Mouse (Mus musculus): ENCODE measurements at regions not wholly inside any gene's neighbourhood (a gene's known extent, or its start where the extent isn't known, plus 50 kb on each side); places are given as distances from the start of the nearest gene placed in this dataset.

DNA sequence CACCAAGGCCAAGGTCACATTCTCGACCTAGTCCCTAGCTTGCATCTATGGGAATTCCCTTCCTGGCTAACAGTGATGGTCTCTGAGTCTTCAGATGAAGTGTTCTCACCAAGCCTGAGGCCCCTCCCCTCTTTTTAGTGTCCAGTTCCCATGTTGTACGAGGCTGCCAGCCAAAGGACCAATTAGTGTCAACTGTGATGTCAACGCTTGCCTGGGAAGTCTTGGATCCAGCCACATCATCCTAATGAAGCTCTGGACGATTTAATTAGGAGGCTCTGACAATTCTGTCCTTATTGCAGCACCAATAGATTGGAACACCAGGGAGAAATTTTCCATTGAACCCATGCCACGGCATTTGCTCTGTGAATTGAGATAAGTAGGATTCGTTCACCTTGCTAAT is 202.4 kb upstream of the Gm6657 start:
- no peak for DNase-seq

DNA sequence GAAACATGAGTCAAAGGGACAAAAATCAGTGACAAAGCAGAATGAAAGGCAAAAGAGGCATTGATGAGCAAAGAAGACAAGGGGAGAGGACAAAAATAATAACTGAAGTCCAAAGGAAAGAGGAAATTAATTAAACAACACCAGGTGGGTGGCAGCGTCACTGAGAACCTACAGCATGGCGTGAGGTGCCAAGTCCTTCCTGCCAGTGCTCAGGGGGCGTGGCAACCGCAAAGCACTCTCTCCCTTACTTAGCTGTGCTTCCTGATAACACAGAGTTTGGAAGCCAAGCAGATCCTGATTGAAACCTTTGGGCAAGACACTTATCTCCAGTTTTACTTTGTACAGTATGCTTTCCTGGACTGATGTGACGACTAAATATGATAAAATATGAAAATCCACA is 199.9 kb upstream of the Gm6657 start:
- DNase-seq, result no peak

DNA sequence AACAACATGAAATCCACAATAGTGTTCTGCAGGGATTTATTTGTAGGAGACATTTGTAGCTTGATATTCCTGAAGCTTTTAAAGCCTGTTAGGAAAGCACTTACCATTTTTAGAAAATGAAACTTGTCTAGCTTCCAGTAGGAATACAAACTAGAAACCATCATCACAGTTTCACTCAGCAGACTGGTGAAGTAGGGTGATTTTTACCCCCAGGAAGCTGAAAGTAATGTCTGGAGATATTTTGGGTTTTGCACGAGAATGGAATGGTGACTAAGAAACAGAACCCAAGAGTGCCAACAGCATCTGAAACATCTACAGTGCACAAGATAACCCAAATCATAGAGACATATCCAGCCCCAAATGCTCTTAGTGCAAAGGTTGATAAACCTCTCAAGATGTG is 196.1 kb upstream of the Gm6657 start:
- no peak for DNase-seq

DNA sequence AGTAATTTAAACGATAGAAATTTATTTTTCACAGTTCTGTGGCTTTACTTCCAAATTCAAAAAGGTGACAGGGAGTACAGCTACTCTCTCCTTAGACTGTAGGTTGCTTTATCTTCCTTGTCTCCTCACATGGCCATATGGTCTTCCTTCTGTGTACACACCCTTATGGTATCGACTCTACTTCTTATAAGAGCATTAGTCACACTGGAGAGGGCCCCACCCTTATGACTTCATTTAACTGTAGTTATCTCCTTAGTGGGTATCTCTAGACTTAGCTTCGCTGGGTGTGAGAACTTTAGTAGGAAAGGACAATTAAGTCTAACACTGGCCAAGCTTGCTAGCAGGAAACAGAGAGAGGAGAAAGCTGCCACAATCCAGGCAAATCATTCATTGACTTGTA is 193.6 kb upstream of the Gm6657 start:
- DNase-seq, result no peak

DNA sequence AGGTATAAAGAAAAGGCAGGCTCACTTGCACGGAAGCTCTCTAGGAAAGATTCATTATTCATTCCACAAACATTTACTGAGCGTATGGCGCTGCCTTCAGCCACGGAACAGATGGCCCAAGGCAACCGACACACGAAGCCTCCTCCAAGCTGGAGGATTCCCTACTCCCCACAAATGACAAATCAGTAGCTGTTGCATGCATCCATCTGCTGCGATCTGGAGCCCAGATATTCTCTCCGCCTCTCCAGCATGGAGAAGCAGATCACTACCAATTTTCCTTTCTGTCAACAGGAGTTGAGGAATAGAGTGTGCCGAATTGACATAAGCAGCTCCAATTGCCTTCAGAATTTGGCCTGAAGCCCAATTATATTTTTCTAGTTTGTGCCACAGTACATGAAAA is 192.2 kb upstream of the Gm6657 start:
- DNase-seq, result no peak

DNA sequence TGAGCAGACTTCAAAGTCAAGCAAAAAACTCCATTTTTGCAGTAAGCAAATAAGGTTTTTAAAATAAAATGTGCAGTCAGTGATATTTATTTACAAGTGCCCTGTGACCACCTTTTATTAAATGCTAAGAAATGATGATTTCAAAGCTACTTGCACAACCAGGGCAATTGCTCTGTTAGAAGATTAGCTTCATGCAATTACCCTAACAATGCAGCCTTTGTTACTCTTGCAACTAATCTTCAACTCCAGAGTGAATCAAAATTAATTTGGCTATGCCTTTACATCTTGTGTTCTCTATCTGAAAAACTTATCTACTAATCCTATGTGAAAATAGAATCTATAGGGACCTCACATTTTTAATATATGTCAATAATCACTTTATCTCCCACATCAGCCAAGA is 160.3 kb upstream of the Gm6657 start:
- no peak for DNase-seq

DNA sequence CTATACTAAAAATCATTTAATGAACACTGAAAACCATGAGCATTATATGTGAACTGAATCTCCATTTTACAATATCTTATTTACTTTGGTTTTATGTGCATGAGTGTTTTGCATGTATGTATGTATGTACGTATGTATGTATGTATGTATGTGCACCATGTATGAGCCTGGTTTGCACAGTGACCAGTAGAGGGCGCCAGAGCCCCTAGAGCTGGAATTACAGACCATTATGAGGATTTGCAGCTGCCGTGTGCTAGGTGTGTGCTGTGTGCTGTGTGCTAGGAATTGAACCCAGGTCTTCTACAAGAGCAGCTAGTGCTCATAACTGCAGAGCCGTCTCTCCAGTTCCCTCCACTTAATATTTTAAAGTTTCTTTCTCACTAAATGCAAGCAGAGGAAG is 147.5 kb upstream of the Gm6657 start:
- no peak for DNase-seq

DNA sequence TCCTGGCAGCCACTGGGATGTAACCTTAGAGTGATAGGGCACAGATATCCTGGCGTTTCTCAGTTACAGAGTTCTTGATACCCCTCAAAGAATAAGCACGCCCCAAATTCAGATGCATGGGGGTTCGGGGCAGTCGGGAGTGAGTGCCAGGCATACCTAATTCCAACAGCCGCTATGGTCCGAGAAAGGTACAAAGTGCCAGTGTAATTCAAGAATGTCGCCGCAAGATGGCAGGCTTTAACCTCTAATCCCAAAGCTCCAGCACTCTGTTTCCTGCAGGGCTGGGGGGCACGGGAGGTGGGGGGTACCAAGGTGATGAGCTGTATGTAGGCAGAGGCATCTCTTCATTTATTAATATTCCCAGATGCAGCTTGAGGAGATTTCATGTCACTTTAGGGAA is 138.1 kb upstream of the Gm6657 start:
- DNase-seq, result peak; percentile 63

DNA sequence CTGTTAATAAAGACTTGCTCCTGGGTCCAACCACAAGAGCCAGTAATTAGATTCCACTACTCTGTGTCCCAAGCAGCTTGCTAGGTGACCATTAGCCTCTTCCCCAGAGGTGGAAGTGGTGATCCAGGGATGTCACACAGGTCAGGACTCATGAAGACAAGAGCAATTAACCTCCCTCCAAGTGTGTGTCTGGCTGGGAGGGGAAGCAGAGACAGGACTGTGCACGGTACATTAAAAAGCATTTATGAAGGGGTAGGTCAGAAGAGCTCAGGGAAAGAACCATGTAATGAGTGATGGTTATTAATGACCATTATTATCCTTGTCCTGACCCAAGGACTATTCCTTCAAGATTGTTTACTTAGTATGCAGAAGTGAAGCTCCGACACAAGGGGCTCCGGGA is 136.9 kb upstream of the Gm6657 start:
- DNase-seq, result no peak

DNA sequence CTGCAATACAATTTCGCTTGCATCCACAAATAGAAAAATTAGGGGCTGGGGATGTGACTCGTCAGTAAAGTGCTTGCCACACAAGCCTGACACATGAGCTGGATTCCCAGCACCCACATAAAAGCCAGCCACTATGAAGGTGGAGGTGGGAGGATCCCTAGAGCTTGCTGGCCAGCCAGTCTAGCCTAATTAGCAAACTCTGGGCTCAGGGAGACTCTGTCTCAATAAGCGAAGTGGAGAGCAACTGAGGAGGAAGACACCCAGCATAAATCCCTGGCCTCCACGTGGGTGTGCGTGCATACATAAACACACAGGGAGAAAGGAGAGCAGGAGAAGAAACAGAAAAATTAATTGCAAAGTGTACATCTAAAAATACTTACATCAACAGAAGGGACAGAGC is 134.1 kb upstream of the Gm6657 start:
- DNase-seq, result no peak

DNA sequence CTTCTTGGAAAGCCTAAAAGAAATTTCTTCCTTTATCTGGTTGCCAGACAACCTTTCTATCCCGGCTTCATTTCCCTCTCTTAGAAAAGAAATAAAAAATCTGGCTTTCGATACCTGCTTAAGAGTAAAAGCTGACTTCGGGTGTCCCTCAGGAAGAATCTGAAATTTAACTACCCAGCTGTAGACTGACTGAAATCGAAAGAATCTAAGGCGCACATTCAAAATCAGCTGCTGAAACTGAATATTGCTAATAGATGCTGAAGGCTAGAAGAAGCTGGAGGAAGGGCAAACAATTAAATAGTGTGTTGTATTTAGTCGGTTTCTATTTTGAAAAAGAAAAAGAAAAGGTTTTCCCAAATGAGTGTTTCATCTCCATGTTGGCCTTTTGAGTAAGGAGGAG is 128.0 kb upstream of the Gm6657 start:
- no peak for DNase-seq

DNA sequence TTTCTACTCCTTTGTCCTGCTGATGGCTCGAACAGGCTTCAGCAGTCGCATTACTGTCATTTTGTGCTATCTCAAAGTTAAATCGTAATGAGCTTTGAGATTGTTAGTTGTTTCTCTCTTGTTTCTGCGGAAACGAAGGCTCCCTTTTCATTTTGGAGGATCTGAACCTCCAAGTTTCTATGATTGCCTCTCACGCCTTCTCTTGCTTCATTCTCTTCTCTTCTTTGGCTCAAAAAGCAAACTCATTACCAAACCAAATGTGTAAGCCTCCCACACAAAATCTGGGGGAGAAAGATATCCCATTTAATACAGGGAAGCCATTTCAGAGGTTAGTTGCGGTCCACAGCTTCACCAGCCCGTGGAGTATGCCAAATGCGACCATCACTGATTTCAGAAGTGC is 121.1 kb upstream of the Gm6657 start:
- no peak for DNase-seq

DNA sequence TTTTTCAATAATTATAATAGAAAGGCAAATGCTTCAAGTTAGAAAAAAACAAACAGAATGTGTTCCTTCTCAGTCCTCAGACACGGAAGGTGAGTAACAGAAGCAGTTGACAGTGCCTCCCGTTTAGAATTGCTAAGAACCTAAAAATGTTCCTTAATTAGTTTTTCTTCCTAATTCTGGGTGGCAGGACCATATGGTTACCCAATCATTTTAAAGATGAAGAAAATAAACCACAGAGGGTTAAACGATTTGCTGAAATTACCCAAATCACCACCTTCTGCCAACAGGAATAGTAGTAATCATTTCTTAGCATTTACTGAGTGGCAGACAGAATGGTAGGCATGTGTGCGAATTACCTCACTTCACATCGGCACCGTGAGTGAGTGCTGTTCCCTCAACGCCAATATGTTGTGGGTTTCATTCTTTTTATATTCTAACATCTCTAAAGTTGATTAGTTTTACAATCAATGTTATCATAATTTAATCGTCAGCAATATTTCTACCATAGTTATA is 119.7 kb upstream of the Gm6657 start:
- DNase-seq, result no peak

DNA sequence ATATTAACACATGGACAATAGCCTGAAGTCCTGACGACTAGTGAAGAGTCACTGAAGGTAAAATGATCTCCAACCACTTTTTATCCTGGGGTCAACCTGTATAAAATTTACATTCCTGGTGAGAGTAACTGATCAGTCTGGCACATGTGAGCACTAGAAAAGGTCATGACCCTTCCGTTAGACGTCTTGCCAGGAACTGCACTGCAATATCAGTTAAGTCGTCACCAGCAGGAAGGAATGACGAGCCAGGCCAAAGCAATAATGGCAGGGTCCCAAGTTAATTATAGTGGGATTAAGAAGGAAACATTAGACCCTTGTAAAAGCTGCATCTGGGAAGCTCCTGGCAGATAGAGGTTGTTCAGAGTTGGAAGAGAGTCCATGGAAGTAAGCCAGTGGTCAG is 116.8 kb upstream of the Gm6657 start:
- no peak for DNase-seq

DNA sequence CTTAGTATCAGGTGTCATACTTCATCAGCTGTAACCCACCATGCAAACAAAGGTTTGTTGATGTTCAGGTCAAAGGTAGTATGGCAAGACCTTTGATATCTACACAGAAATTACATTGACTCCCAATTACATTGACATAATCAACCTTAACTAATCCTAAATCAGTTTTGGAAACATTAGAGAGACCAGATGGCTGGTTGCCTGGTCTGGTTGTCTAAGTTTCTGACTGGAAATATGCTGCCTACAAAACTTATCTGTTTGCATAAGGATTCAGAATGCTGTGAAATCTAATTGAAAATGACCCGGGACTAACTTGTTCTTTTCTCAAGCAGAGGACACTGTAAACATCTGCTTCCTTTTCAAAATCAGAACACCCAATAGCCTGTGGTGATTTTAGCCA is 111.9 kb upstream of the Gm6657 start:
- DNase-seq, result no peak

DNA sequence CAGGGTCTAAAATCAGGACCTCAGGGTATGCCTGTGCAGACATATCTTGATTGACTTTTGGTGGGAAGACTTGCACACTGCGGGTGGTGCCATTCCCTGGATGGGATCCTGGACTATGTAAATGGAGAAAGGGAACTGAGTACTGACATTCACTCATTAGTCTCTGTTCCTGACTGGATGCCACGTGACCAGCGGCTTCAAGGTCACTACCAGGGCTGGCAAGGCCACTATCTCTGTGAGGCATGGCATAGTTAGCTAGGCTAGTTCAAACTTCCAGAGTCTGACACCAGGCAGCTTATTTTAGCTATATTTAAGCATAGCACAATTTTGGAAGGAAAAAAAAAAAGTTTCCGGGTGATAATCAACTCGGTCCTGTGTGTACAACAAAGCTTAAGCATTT is 108.0 kb upstream of the Gm6657 start:
- DNase-seq, result no peak

DNA sequence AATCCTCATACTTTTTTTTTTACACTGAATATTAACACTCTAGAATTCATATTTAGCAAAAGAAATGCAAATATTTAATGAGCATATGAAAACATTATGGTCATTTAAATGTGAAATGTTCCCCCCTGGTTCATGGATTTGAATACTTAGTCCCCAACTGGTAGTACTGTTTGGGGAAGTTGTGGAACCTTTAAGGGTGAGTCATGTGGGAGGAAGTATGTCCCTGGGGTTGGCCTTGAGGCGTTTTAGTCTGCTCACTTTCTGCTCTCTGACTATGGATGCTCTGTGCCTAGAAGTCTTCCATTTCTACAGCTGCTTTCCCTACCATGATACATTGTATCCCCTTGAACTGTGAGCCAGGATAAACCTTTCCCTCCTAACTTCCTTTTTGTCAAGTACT is 106.1 kb upstream of the Gm6657 start:
- DNase-seq, result no peak

DNA sequence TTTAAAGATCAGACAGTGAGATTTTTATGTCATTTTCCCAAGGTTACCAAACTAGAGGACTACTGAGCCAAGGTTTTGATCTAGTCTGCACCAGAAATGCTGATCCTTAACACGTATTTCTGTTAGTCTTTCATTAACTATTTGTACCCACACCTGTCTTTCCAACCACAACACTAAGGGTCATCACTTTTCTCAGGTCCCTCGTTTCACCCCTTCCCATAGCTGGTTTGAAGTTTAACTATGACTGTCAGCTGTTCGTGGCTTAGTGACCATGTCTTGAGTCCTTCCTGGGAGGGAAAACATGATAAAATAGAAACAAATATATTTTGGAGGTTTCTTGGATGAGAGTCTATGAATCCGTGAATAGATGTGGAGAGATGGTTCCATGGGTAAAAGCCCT is 99.6 kb upstream of the Gm6657 start:
- DNase-seq, result no peak

DNA sequence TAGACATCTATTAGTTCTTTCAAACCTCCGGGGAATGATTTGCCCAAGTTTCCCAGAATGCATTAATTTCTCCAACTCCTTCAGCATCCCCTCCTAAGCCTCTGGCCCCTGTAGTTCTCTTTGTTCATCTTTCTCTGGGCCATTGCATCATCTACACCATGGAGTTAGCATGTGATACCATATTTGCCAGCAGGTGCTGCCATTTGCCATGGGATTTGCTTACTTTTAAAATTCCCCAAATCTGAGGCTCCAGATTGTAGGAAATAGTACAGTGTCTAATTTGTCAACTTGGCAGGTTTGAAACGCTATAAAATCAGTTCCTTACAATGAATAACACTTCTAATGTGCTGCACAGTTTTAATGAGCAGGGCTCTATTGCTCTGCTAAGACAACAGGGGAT is 98.7 kb upstream of the Gm6657 start:
- no peak for DNase-seq

DNA sequence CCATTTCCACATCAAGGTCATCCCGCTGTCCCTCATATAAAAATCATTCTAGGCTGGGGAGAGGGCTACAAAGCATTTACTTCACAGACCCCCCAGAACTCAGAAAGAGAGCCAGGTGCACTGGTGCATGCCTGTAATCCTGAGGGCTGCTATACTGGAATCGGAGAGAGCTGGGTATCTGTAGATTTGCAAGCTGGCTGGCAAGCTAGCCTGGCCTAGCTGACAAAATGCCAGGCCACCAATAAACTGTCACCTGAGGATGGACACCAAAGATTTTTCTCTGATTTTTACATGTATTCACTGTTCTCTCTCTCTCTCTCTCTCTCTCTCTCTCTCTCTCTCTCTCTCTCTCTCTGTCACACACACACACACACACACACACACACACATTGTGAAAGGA is 98.1 kb upstream of the Gm6657 start:
- DNase-seq, result no peak

DNA sequence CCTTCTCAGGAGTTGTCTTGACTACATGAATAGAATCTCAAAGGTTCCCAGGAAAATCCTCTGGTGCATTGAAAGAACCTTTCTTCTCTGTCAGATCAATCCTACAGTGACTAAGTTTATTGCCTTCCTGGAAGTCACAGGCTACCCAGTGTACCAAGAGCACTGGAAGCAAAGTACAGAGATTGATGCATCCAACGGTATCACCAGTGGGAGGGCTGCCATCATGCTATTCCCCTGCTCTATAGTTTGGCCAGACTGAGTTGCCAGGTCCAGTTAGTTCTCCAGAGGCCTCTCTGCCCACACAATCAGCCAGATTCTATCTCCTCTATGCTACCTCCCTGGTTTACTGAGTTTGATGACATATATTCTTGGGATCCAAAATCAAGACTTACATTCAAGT is 96.9 kb upstream of the Gm6657 start:
- DNase-seq, result no peak

DNA sequence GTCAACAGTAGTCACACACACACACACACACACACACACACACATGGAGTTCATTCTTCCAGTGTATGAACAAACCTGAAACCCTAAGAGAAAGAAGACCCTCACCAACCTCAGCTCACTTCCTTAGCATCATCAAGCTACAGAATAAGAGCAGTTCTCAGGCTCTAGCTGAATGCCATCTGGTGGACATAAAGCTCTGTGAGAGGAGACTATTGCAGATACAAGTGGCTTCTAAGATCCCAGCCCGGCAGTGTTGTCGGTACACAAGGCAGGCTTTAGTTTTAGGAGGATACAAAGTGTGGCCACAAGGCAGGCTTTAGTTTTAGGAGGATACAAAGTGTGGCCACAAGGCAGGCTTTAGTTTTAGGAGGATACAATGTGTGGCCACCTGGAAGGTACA is 96.3 kb upstream of the Gm6657 start:
- DNase-seq, result no peak

DNA sequence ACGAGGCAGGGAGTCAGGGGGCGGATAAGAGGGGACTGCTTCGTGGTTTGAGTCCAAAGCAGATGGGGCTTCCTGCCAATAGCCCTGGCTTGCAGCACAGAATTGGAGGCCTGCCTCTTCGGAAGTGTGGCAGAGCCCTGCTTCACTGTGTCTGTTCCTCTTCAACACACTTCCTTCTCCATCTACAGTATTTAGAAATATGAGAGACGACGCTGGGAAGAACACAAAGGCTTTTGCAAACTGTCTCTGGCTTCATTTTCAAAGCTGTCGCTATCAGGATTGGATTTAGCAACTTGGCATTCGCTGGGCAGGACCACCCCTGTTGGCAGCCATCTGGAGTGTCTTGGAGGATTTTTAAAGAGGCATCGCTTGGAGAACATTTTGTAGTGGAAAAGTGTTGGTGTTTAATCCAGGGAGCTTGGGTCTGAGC is 95.3 kb upstream of the Gm6657 start:
- DNase-seq, result no peak

DNA sequence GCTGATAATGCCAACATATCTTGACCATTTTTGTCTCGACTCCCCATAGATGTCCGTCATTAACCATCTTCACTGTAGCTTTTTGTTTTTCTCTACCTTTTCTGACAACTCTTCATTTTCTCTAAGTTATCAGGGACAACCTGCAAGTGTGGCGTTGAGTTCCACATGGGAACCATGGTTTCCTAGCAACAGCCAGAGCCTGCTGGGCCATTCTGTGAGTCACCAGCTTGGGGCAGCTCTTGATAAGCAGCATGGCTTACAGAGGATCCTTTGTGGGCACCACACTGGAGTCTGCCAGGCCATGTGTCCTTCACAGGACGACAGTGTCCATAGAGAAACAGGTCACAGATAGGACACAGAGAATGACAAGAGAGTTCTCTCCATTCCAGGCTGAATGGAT is 94.3 kb upstream of the Gm6657 start:
- DNase-seq, result no peak

DNA sequence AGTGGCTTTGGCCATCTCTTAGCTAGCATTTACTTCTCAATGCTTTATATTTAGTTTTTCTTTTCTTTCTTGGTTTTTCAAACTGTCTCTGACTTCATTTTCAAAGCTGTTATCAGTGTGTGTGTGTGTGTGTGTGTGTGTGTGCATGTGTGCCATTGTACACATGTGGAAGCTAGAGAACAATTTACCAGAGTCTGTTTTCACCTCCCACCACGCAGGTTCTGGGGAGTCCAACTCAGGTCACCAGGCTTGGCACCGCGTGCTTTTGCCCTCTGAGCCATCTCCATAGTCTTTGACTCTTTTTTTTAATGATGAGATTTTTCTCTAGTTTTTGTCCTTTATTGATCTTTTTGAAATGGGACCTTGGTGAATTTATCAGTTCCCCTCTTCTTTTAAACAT is 93.3 kb upstream of the Gm6657 start:
- DNase-seq, result no peak

DNA sequence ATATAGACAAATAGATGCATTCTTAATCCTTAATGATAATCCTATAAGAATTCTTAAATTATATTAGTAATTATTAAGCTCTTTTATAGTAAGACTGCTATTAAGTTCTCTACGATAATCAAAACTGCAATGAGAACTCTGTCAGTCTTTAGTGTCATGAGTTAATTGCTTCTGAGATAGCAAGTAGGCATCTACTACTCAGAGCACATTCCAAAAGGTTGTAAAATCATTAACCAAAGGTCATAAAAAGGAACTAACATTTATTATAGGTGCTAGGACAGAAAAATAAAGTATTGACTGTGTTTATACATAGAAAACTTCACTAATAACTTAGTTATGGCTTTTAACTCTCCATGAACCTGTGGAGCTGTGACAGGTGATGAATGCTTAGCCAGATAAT is 84.1 kb upstream of the Gm6657 start:
- DNase-seq, result no peak

All from thymus, postnatal 4 days (tissue).